Comparison of ENCODE assay signal across 8 mouse cellular contexts in genomic region chr4:155963106-155963505, GRCm38 (mm10). TPM values are rescaled to one million over a fixed set of nuclear protein-coding genes. Genes with fewer than 3 reads are reported as not detected.
DNase-seq lines count a peak whose midpoint lies in the region; ATAC-seq lines count a peak whose summit lies in the region.

No protein-coding gene starts in this region.

- peak overlapping the region; percentile 58 for H3K9ac ChIP-seq in intestine, embryonic 14.5 days (ENCODE audit: low read length)
- H3K9ac ChIP-seq in liver, embryonic 15.5 days, result peak overlapping the region; percentile 66

- ATAC-seq in frontal cortex, adult (ENCODE audit: low TSS enrichment), result 0 out of 2 replicates have a peak, but pooled peaks have one; percentile 27
- ATAC-seq in intestine, embryonic 14.5 days (replicated peaks; ENCODE audit: low FRiP score, low TSS enrichment, low read depth), result no peak
- ATAC-seq in liver, embryonic 15.5 days (ENCODE audit: insufficient read depth), result peak; percentile 3; the same call in 1 of the 2 replicates

- no peaks in the 10 kb centered on the region for H3K27me3 ChIP-seq in intestine, embryonic 14.5 days (replicated peaks; ENCODE audit: control insufficient read depth, insufficient read depth, low read length)
- H3K27me3 ChIP-seq in liver, embryonic 15.5 days, result no peaks in the 10 kb centered on the region

- peak overlapping the region; percentile 93 for H3K4me2 ChIP-seq in intestine, embryonic 14.5 days (ENCODE audit: low read length)
- peak overlapping the region; percentile 97 for H3K4me2 ChIP-seq in liver, embryonic 15.5 days

- H3K27ac ChIP-seq in intestine, embryonic 14.5 days (ENCODE audit: low read depth), result no peak overlapping the region
- peak overlapping the region; percentile 75 for H3K27ac ChIP-seq in liver, embryonic 15.5 days (replicated peaks)

- peak overlapping the region; percentile 52 for H3K4me3 ChIP-seq in intestine, embryonic 14.5 days (ENCODE audit: low read depth, low read length)
- H3K4me3 ChIP-seq in liver, embryonic 15.5 days (replicated peaks), result peak overlapping the region; percentile 68

- 60% methylated on average over 7 of the region's 7 CpGs for WGBS in intestine, embryonic 14.5 days
- WGBS in liver, embryonic 15.5 days (ENCODE audit: insufficient replicate concordance), result 36% methylated on average over 7 of the region's 7 CpGs

- peaks cover 17% of the 10 kb centered on the region for H3K4me1 ChIP-seq in intestine, embryonic 14.5 days (replicated peaks; ENCODE audit: control insufficient read depth, insufficient read depth, low read length)
- H3K4me1 ChIP-seq in liver, embryonic 15.5 days (replicated peaks), result peaks cover 71% of the 10 kb centered on the region

- no peak for DNase-seq in frontal cortex, postnatal 25 days (ENCODE audit: low spot score in 2 of 2)
- DNase-seq in brain, adult 2 months (ENCODE audit: low read depth, low spot score), result peak; percentile 15
- DNase-seq in intestine, embryonic 14.5 days (ENCODE audit: low spot score), result no peak
- DNase-seq in layer of hippocampus, postnatal 25 days (ENCODE audit: extremely low spot score in 1 of 2, low spot score in 1 of 2), result no peak
- no peak for DNase-seq in right cerebral cortex, postnatal 4 days
- no peak for DNase-seq in cerebellum, adult 18-20 months

- no peaks in the 10 kb centered on the region for H3K9me3 ChIP-seq in intestine, embryonic 14.5 days (ENCODE audit: control insufficient read depth, low read length)
- no peaks in the 10 kb centered on the region for H3K9me3 ChIP-seq in liver, embryonic 15.5 days (replicated peaks)

- H3K36me3 ChIP-seq in intestine, embryonic 14.5 days (ENCODE audit: control insufficient read depth, insufficient read depth, low read length), result peaks cover 34% of the 10 kb centered on the region
- peaks cover 45% of the 10 kb centered on the region for H3K36me3 ChIP-seq in liver, embryonic 15.5 days (replicated peaks)

RNA-seq across cellular contexts. Expression of gene C1qtnf12, which starts 1.0 kb away (rescaled TPM):
- polyA plus RNA-seq in intestine, embryonic 14.5 days (2014; fragmentation: Nextera tagmentation; extraction: Ambion mirVana), result 55.5 and 56.1 TPM in 2 replicates
- polyA plus RNA-seq in liver, embryonic 15.5 days (2015; fragmentation: Nextera tagmentation; extraction: Ambion mirVana), result 76.3 and 81.9 TPM in 2 replicates
- total RNA-seq in layer of hippocampus, postnatal 25 days (2021), result 10 to 100 TPM; 16.7 to 17.7 TPM

RNA-seq across cellular contexts. Expression of gene Ube2j2, which starts 19.5 kb away (rescaled TPM):
- polyA plus RNA-seq in intestine, embryonic 14.5 days (2014; fragmentation: Nextera tagmentation; extraction: Ambion mirVana), result 114 and 124 TPM in 2 replicates
- 50.2 and 51.2 TPM in 2 replicates for polyA plus RNA-seq in liver, embryonic 15.5 days (2015; fragmentation: Nextera tagmentation; extraction: Ambion mirVana)
- 10 to 100 TPM; 71.5 to 73.6 TPM for total RNA-seq in layer of hippocampus, postnatal 25 days (2021)

RNA-seq across cellular contexts. Expression of gene B3galt6, which starts 29.3 kb away (rescaled TPM):
- 16.6 and 17.9 TPM in 2 replicates for polyA plus RNA-seq in intestine, embryonic 14.5 days (2014; fragmentation: Nextera tagmentation; extraction: Ambion mirVana)
- 4.4 and 4.6 TPM in 2 replicates for polyA plus RNA-seq in liver, embryonic 15.5 days (2015; fragmentation: Nextera tagmentation; extraction: Ambion mirVana)
- total RNA-seq in layer of hippocampus, postnatal 25 days (2021), result 10 to 100 TPM; 10.4 to 11.2 TPM

RNA-seq across cellular contexts. Expression of gene Sdf4, which starts 29.6 kb away (rescaled TPM):
- polyA plus RNA-seq in intestine, embryonic 14.5 days (2014; fragmentation: Nextera tagmentation; extraction: Ambion mirVana), result 157 and 165 TPM in 2 replicates
- polyA plus RNA-seq in liver, embryonic 15.5 days (2015; fragmentation: Nextera tagmentation; extraction: Ambion mirVana), result 77.0 and 81.4 TPM in 2 replicates
- total RNA-seq in layer of hippocampus, postnatal 25 days (2021), result 100 to 1,000 TPM; 180 to 193 TPM

RNA-seq across cellular contexts. Expression of gene Tnfrsf4, which starts 50.5 kb away (rescaled TPM):
- 0.50 and 0.56 TPM in 2 replicates for polyA plus RNA-seq in intestine, embryonic 14.5 days (2014; fragmentation: Nextera tagmentation; extraction: Ambion mirVana)
- polyA plus RNA-seq in liver, embryonic 15.5 days (2015; fragmentation: Nextera tagmentation; extraction: Ambion mirVana), result 0.23 and 0.51 TPM in 2 replicates
- total RNA-seq in layer of hippocampus, postnatal 25 days (2021), result 1 to 10 TPM; 1.0 to 2.2 TPM
